Mouse (Mus musculus): ENCODE measurements around the gene Gm9495.
"Not testable (repeated sequence)": the region's sequence is repeated elsewhere in the genome, so short reads cannot be mapped to it uniquely, and the experiment has no call there.

Gm9495 gene

GRCm38 (mm10) chr8:69453465-69453864 lies at the start of gene Gm9495:
TSS of gene Gm9495 (minus strand) at chr8:69453565.
- not testable (repeated sequence) for DNase-seq (ENCODE audit: low read depth, low spot score)

GRCm38 (mm10) chr8:69474946-69475345 lies 21.6 kb upstream of the Gm9495 start:
- peak; percentile 0 for DNase-seq (ENCODE audit: low read depth, low spot score)

- not testable (repeated sequence) for DNase-seq (ENCODE audit: low read depth, low spot score)
Measured at GRCm38 (mm10) chr8:69420018-69420417, 33.3 kb downstream of the Gm9495 start.

- DNase-seq (ENCODE audit: low read depth, low spot score): no peak
Measured at GRCm38 (mm10) chr8:69414326-69414725, 39.0 kb downstream of the Gm9495 start.

GRCm38 (mm10) chr8:69404768-69405167 lies 48.6 kb downstream of the Gm9495 start:
- no peak for DNase-seq (ENCODE audit: low read depth, low spot score)

- DNase-seq (ENCODE audit: low read depth, low spot score): no peak
Measured at GRCm38 (mm10) chr8:69399956-69400443, 53.4 kb downstream of the Gm9495 start.

- DNase-seq (ENCODE audit: low read depth, low spot score): no peak
Measured at GRCm38 (mm10) chr8:69399181-69399955, 54.0 kb downstream of the Gm9495 start.

GRCm38 (mm10) chr8:69396196-69396595 lies 57.2 kb downstream of the Gm9495 start:
- no peak for DNase-seq (ENCODE audit: low read depth, low spot score)

- peak; percentile 95 for DNase-seq (ENCODE audit: low read depth, low spot score)
Measured at GRCm38 (mm10) chr8:69395050-69395789, 58.1 kb downstream of the Gm9495 start.

GRCm38 (mm10) chr8:69384361-69384760 lies 69.0 kb downstream of the Gm9495 start:
- DNase-seq (ENCODE audit: low read depth, low spot score): no peak

Data from telencephalon, adult 2 months (tissue).